Mouse (Mus musculus) thymus, adult 2 months (tissue): ENCODE results near the gene Gcnt7.

Experiments used
- CTCF ChIP-seq: fragments of 200-500 bp; IDR thresholded peaks from 2 replicates; pipeline ENCODE4 v1.5.1; 2012; ENCODE audit warnings: mild to moderate bottlenecking, control low read depth, low read length, moderate library complexity, borderline replicate concordance; ENCODE audit not compliant: control insufficient read depth, poor library complexity, insufficient read depth; ENCODE audit errors: extremely low read depth
- POLR2A ChIP-seq: fragments of 200-500 bp; IDR thresholded peaks from 2 replicates; pipeline ENCODE4 v1.6.1; 2012; ENCODE audit warnings: mild to moderate bottlenecking, low read length, control low read depth, moderate library complexity; ENCODE audit not compliant: control insufficient read depth, poor library complexity, insufficient read depth; ENCODE audit errors: extremely low read depth

DNA sequence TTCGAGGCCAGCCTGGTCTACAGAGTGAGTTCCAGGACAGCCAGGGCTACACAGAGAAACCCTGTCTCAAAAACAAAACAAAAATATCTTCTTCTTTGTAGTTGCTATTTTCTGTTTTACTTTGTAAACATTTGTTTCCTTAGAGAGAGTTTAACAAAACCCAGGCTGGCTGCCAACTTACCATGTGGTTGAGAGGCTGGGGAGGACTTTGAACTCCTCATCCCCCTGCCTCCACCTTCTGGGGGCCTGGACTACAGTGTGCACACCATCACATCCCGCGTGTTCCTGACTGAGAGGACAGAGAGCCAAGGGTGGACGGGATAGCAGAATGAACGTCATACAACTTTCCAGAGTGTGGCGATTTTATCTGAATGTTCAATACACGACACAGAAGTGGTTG is 47.7 kb upstream of the Gcnt7 start:
- TF ChIP-seq CTCF (no peak), POLR2A (no peak)
